Mouse (Mus musculus) bone marrow, adult 2 months (tissue): ENCODE measurements around the gene Myadml2.

Experiments used
- CTCF ChIP-seq: fragments of 200-500 bp; IDR thresholded peaks from 2 replicates; pipeline ENCODE4 v1.5.1; 2011; ENCODE audit warnings: low read length, control low read depth; ENCODE audit not compliant: control insufficient read depth, insufficient read depth
- POLR2A ChIP-seq: fragments of 200-500 bp; IDR thresholded peaks from 2 replicates; pipeline ENCODE4 v1.6.1; 2011; ENCODE audit warnings: low read depth, mild to moderate bottlenecking, control low read depth, low read length, borderline replicate concordance; ENCODE audit not compliant: control insufficient read depth

DNA sequence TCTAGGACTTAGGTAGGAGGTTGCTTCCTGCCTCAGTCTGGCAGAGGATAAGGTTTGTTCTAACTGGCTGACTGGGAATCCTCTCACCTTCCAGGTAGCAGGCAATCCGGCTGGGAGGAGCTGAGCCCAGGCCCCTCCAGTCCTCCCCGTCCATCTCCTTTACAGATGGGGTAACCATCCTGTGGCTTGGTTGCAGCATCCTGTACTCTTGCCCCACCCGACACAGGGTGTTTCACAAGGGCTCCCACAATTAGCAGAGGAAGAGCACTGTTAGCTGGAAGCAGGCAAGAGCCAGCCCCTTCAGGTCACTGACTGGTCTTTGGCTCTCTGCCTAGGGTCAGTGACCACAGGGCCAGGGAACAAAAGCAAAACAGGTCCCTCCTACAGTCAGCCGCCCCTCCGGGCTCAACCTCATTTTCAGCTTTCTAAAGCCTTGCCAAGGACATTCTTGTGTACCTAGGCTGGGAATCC is 17.5 kb downstream of the Myadml2 start:
- TF ChIP-seq POLR2A (no peak), CTCF (no peak)
